Mouse (Mus musculus): Measurements from ENCODE around the gene Inip. TPM values are rescaled to one million over a fixed set of nuclear protein-coding genes. Genes with fewer than 3 reads are reported as not detected.

The Inip gene
- polyA plus RNA-seq, 2 experiments, result 20.4 to 40.0 TPM

- ATAC-seq (ENCODE audit: low FRiP score, low read depth), result no peak; the same call in 1 of the 2 replicates
These were observed 36.4 kb downstream of the Inip start for GRCm38 (mm10) chr4:59764950-59765349.

GRCm38 (mm10) chr4:59761365-59761729 is 40.0 kb downstream of the Inip start:
- Histone ChIP-seq H3K4me2 (replicated peaks; ENCODE audit: low read depth, low read length, severe bottlenecking) (no peak overlapping the region), H3K4me3 (replicated peaks; ENCODE audit: low read length) (no peak overlapping the region), H3K27ac (replicated peaks; ENCODE audit: low read depth, low read length) (no peak overlapping the region), H3K36me3 (ENCODE audit: control insufficient read depth, insufficient read depth, low read length) (no peaks in the 10 kb centered on the region), H3K9me3 (ENCODE audit: control insufficient read depth, low read length) (no peaks in the 10 kb centered on the region), H3K27me3 (ENCODE audit: control insufficient read depth, insufficient read depth, low read length) (no peaks in the 10 kb centered on the region), H3K4me1 (ENCODE audit: control insufficient read depth, insufficient read depth, low read length) (peaks cover 16% of the 10 kb centered on the region; the same call in 1 of the 2 replicates), H3K9ac (ENCODE audit: low read depth, low read length, severe bottlenecking) (no peak overlapping the region)
- ATAC-seq (ENCODE audit: low FRiP score, low read depth) (no peak), DNase-seq (ENCODE audit: low spot score) (no peak)
- no peak for TF ChIP-seq POLR2A (IDR thresholded peaks at IDR 0.05; ENCODE audit: borderline replicate concordance, extremely low read depth, insufficient read depth, insufficient read length)
- WGBS, result 82% methylated on average over 4 of the region's 4 CpGs

More at GRCm38 (mm10) chr4:59764950-59765349, 36.4 kb downstream of the Inip start:
- no peak for TF ChIP-seq POLR2A (IDR thresholded peaks at IDR 0.05; ENCODE audit: borderline replicate concordance, extremely low read depth, insufficient read depth, insufficient read length)
- Histone ChIP-seq H3K27me3 (ENCODE audit: control insufficient read depth, insufficient read depth, low read length) (no peaks in the 10 kb centered on the region), H3K9ac (ENCODE audit: low read depth, low read length, severe bottlenecking) (no peak overlapping the region), H3K27ac (replicated peaks; ENCODE audit: low read depth, low read length) (no peak overlapping the region), H3K4me3 (replicated peaks; ENCODE audit: low read length) (no peak overlapping the region), H3K4me1 (ENCODE audit: control insufficient read depth, insufficient read depth, low read length) (peaks cover 9% of the 10 kb centered on the region; the same call in 1 of the 2 replicates), H3K4me2 (replicated peaks; ENCODE audit: low read depth, low read length, severe bottlenecking) (0 out of 2 replicates have a peak overlapping the region, but pooled peaks have one; percentile 17), H3K9me3 (ENCODE audit: control insufficient read depth, low read length) (no peaks in the 10 kb centered on the region), H3K36me3 (ENCODE audit: control insufficient read depth, insufficient read depth, low read length) (peaks cover 9% of the 10 kb centered on the region; the same call in 1 of the 2 replicates)
- no peak for DNase-seq (ENCODE audit: low spot score)
- 67% methylated on average over 7 of the region's 7 CpGs for WGBS

GRCm38 (mm10) chr4:59760636-59761364 is 40.6 kb downstream of the Inip start:
- peaks cover 16% of the 10 kb centered on the region; the same call in 1 of the 2 replicates for H3K4me1 ChIP-seq (ENCODE audit: control insufficient read depth, insufficient read depth, low read length)
- 58% methylated on average over 10 of the region's 10 CpGs for WGBS
- H3K4me2 ChIP-seq (replicated peaks; ENCODE audit: low read depth, low read length, severe bottlenecking), result no peak overlapping the region
- H3K9me3 ChIP-seq (ENCODE audit: control insufficient read depth, low read length), result no peaks in the 10 kb centered on the region
- no peak overlapping the region for H3K27ac ChIP-seq (replicated peaks; ENCODE audit: low read depth, low read length)
- TF ChIP-seq POLR2A (IDR thresholded peaks at IDR 0.05; ENCODE audit: borderline replicate concordance, extremely low read depth, insufficient read depth, insufficient read length), result no peak
- no peak overlapping the region for H3K4me3 ChIP-seq (replicated peaks; ENCODE audit: low read length)
- DNase-seq (ENCODE audit: low spot score), result peak; percentile 35
- H3K27me3 ChIP-seq (ENCODE audit: control insufficient read depth, insufficient read depth, low read length), result no peaks in the 10 kb centered on the region
- no peak for ATAC-seq (ENCODE audit: low FRiP score, low read depth)
- no peak overlapping the region for H3K9ac ChIP-seq (ENCODE audit: low read depth, low read length, severe bottlenecking)
- no peaks in the 10 kb centered on the region for H3K36me3 ChIP-seq (ENCODE audit: control insufficient read depth, insufficient read depth, low read length)

GRCm38 (mm10) chr4:59760016-59760415 is 41.4 kb downstream of the Inip start:
- Histone ChIP-seq H3K4me1 (ENCODE audit: control insufficient read depth, insufficient read depth, low read length) (peaks cover 11% of the 10 kb centered on the region; the same call in 1 of the 2 replicates), H3K4me2 (replicated peaks; ENCODE audit: low read depth, low read length, severe bottlenecking) (no peak overlapping the region), H3K9ac (ENCODE audit: low read depth, low read length, severe bottlenecking) (no peak overlapping the region), H3K36me3 (ENCODE audit: control insufficient read depth, insufficient read depth, low read length) (no peaks in the 10 kb centered on the region), H3K27ac (replicated peaks; ENCODE audit: low read depth, low read length) (no peak overlapping the region), H3K27me3 (ENCODE audit: control insufficient read depth, insufficient read depth, low read length) (no peaks in the 10 kb centered on the region), H3K4me3 (replicated peaks; ENCODE audit: low read length) (no peak overlapping the region), H3K9me3 (ENCODE audit: control insufficient read depth, low read length) (no peaks in the 10 kb centered on the region)
- no peak for TF ChIP-seq POLR2A (IDR thresholded peaks at IDR 0.05; ENCODE audit: borderline replicate concordance, extremely low read depth, insufficient read depth, insufficient read length)
- no peak for ATAC-seq (ENCODE audit: low FRiP score, low read depth)
- 72% methylated on average over 4 of the region's 4 CpGs for WGBS
- DNase-seq (ENCODE audit: low spot score), result no peak

GRCm38 (mm10) chr4:59757452-59758435 is 43.6 kb downstream of the Inip start:
- WGBS, result 64% methylated on average over 12 of the region's 12 CpGs
- Histone ChIP-seq H3K4me2 (replicated peaks; ENCODE audit: low read depth, low read length, severe bottlenecking) (no peak overlapping the region), H3K9ac (ENCODE audit: low read depth, low read length, severe bottlenecking) (no peak overlapping the region), H3K4me3 (replicated peaks; ENCODE audit: low read length) (no peak overlapping the region), H3K27me3 (ENCODE audit: control insufficient read depth, insufficient read depth, low read length) (no peaks in the 10 kb centered on the region), H3K4me1 (ENCODE audit: control insufficient read depth, insufficient read depth, low read length) (peaks cover 10% of the 10 kb centered on the region; the same call in 1 of the 2 replicates), H3K27ac (replicated peaks; ENCODE audit: low read depth, low read length) (no peak overlapping the region), H3K36me3 (ENCODE audit: control insufficient read depth, insufficient read depth, low read length) (peaks cover 1% of the 10 kb centered on the region; the same call in 1 of the 2 replicates), H3K9me3 (ENCODE audit: control insufficient read depth, low read length) (no peaks in the 10 kb centered on the region)
- DNase-seq (ENCODE audit: low spot score) (no peak), ATAC-seq (ENCODE audit: low FRiP score, low read depth) (no peak)
- no peak for TF ChIP-seq POLR2A (IDR thresholded peaks at IDR 0.05; ENCODE audit: borderline replicate concordance, extremely low read depth, insufficient read depth, insufficient read length)

Data from limb, embryonic 14.5 days (tissue).